Mouse (Mus musculus): ENCODE results near the gene Dnajc3.

The Dnajc3 gene

GRCm38 (mm10) chr14:118937533-118938492 lies at the start of gene Dnajc3:
Gene Dnajc3, plus strand, starts transcription at chr14:118937976.
- DNase-seq (ENCODE audit: low spot score in 2 of 2), result peak; percentile 98 to 100

DNA sequence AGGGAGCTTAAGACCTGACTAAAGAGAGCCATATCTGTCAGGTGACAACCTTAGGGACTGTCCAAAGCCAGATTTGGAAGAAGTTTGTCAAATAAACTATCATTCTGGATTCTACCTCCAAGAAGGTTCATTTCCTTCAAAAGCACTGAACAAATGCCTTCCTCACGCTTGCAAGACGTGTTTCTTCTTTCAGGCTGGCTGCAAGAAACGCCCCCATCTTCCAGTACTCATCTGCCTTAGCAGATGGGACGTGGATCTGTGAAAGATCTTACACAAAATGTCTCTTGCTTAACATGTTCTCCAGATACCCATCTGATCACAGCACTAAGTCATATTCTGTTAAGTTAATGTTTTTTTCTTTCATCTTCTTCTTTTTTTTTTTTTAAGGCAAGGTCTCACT lies 47.7 kb upstream of the Dnajc3 start:
- DNase-seq (ENCODE audit: low spot score in 2 of 2), result peak; percentile 61 to 78

- no peak for DNase-seq (ENCODE audit: low spot score in 2 of 2)
Measured at GRCm38 (mm10) chr14:118895228-118895627, 42.5 kb upstream of the Dnajc3 start.

- DNase-seq (ENCODE audit: low spot score in 2 of 2), result no peak
Measured at GRCm38 (mm10) chr14:118895655-118896054, 42.1 kb upstream of the Dnajc3 start.

GRCm38 (mm10) chr14:118899940-118900339 lies 37.8 kb upstream of the Dnajc3 start:
- DNase-seq (ENCODE audit: low spot score in 2 of 2), result no peak

- DNase-seq (ENCODE audit: low spot score in 2 of 2), result no peak
Measured at GRCm38 (mm10) chr14:118900911-118901310, 36.9 kb upstream of the Dnajc3 start.

- DNase-seq (ENCODE audit: low spot score in 2 of 2), result peak in 1 of 2 experiments; percentile 37
Measured at GRCm38 (mm10) chr14:118903397-118903796, 34.4 kb upstream of the Dnajc3 start.

DNA sequence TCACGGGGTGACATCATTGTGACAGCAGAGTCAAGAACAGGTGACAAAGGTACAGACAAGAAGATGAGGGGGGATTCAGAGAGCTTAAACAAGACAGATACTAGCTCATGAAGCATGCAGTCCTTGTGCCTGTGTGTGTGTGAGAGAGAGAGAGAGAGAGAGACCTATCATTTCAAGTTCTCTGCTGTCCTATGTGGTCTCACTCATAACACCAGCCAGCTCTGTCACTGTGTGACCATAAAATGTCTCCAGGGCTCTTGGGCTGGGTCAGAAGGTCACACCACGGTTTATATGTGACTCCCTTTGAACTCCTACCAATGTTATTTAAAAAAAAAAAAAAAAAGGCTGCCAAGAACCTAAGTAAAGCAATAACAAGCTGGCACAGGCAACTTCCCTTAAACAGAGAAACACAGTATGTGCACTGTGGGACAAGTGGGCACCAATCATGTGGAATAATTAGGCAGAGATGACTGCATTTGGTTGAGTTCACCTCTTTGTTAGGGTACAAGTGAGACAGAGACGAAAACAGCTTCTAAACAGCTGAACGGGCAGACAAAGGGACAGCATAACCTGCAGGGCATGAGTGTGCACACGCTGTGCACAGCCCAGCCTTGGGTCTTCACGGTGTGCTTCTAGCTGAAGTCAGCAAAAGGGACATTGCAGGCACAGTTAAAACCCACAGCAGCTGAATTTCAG lies 33.8 kb upstream of the Dnajc3 start:
- no peak for DNase-seq (ENCODE audit: low spot score in 2 of 2)

DNA sequence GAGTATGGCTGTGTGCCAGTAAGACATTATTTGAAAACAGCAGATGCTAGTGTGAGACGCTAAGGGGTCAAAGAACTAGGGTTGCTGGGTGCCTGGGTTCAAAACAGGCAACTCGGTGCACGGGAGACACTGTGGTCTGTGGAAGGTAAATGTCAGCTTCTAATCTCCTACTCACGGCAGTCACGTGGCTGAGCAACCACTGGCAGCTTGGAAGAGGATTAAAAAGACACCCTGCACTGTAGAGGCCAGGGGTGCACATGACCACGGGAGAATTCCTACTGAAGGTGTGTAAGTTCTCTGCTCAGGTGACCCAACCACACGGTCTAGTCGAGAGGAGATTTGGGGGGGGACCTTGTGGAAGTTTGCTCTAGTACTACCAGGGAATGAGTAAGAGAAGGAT lies 30.2 kb upstream of the Dnajc3 start:
- no peak for DNase-seq (ENCODE audit: low spot score in 2 of 2)

DNA sequence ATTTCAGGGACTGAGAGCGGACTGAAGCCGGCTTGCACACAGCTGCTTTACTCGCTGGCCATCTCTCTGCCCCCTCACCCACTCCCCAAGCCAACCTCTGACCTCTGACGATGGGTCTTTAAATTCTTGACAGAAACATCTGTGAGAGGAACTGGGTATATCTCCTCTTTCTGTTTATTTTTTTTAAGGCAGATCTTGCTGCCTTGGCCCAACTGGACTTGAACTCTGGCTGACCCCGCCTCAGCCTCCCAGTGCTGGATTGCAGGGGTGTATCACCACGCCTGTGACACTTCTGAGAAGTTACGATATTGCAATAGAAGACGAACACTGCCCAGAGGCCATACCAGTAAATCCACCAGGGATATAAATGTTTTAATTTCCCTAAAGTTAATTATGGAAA lies 27.9 kb upstream of the Dnajc3 start:
- DNase-seq (ENCODE audit: low spot score in 2 of 2), result no peak

DNA sequence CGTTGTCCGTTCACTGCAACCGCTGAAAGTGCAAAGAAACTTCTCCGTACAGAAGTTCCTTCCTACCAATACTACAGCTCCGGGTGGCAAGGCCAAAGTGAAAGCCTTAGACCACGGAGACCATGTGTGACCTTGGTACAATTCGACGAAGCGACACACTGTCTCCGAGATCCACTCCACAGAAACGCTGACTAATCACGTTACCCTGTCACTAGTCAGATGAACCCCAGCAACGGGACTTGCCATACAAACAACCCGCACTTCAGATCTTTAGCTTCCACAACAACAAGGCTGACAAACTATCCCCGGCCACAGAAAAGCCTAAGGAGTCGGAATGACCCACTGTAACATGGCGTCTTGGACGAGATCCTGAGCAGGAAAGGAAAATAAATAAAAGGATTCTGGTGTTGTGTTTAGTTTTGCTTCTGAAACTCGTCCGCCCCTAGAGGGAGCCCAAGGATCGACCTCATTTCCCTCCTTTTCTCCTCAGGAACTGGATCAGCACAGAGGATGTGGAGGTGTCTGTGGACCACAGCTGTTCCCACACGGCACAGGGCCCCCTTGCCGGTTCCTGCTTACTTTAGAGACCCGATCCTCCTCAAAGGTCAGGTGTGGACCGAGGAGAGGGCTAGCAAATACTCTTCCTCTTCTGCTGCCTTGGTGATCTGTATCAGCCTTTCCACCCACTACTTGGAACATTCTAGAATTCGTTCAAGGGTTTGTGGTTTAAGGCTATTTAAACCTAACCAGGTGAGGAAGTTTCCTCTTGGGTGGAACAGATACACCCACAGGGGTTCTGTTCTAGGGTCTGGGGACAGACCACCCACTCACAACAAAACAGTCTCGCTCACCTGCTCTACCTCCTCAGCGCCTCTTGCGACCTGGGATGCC lies 27.2 kb upstream of the Dnajc3 start:
- DNase-seq (ENCODE audit: low spot score in 2 of 2), result peak in 1 of 2 experiments; percentile 75

DNA sequence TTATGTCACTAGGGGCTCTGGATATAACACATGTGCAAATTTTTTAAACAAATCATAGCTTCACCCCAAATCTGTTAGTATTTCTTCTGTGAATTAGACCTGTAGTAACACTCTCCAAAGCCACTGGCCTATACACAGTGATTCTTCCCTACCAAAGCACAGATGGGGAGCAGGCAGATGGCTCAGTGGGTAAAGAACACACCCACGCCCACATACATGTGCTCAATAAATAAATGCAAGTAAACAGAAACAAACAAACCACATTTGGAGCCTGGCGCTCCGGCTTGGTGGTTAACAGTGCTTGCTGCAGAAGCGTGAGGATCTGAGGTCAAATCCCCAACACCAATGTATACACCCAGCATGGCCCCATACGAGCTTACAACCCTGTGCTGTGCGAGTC lies 26.3 kb upstream of the Dnajc3 start:
- DNase-seq (ENCODE audit: low spot score in 2 of 2), result no peak

DNA sequence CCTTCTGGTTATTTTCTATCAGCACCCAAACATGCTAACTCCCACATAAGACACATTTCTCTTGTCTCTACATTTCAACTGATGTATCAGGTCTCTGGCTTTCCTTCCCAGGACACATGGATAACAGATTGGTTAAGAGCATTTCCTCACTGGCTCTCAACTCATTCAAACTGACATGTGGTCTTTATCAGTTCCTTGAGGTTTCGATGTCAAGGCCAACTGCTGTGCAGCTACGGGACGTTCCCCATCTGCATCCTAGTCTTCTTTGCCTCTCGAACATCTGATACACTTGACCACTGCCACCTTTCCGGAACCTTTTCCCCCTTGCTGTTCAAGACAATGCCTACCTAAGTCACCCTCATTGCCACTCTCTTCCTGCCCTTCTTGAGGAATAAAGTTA lies 24.1 kb upstream of the Dnajc3 start:
- no peak for DNase-seq (ENCODE audit: low spot score in 2 of 2)

DNA sequence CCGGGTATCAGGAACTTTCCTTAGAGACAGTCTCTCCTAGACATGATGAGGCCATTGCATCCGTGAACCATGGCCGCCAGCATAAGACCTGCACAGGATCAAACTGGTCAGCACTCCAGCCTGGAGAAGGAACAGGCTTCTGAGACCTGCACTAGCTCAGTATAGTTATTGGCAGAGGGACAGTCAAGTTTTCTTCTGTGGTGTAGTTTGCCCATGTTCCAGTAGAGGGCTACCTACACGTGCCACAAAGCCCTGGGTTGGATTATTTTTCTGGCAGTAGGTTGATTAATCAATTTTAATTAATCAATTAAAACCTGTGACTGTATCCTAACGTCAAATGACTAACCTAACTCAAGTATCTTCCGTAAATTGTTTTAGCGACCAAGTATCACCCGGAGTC lies 18.8 kb upstream of the Dnajc3 start:
- no peak for DNase-seq (ENCODE audit: low spot score in 2 of 2)

- DNase-seq (ENCODE audit: low spot score in 2 of 2), result no peak
Measured at GRCm38 (mm10) chr14:118920654-118921053, 17.1 kb upstream of the Dnajc3 start.

DNA sequence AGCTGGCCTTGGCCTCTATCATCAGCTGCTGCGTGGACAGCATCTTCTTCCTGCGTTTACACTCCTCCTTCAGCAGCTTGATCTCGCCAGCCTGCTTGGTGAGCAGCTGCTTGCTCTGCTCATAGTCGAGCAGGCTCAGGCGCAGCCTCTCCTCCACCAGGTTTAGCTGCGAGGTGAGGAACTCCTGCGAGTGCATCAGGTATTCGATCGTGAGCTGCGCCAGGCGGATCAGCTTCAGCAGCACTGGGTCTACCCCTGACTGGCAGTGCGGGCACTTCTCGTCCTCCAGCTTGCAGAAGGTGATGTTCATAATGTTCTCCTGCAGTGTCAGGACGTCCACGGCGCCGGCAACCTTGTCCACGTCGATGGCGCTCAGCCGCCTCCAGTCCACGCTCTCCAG lies 15.5 kb upstream of the Dnajc3 start:
- no peak for DNase-seq (ENCODE audit: low spot score in 2 of 2)

DNA sequence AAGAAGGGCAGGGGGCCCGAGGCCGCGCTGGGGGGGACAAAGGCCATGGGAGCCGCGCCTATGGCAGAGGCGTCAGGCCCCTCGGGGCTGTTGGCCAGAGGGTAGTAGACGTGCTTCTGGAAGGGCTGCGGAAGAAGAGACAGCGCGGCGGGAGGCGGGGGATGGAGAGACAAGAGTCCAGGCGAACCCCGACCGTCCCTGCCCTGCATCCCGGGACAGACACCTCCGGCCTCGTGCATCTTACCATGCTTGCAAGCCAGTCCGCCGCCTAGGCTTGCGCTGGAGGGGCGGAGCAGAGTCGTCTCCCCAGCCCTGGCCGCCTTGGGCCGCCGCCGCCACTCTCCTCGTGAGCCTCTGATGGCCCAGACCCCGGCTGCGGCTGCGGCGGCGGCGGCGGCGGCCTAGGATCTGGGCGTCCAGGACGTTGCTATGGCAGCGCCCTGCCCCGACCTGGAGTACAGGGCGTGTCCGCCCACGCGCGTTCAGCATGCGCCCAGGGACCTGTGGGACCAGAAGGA lies 15.1 kb upstream of the Dnajc3 start:
- no peak for DNase-seq (ENCODE audit: low spot score in 2 of 2)

GRCm38 (mm10) chr14:118924673-118925615 lies 12.8 kb upstream of the Dnajc3 start, which contains the start of gene Dzip1:
Gene Dzip1, minus strand, starts transcription at chr14:118925460.
- peak; percentile 60 to 81 for DNase-seq (ENCODE audit: low spot score in 2 of 2)

GRCm38 (mm10) chr14:118928565-118928964 lies 9.2 kb upstream of the Dnajc3 start:
- no peak for DNase-seq (ENCODE audit: low spot score in 2 of 2)

DNA sequence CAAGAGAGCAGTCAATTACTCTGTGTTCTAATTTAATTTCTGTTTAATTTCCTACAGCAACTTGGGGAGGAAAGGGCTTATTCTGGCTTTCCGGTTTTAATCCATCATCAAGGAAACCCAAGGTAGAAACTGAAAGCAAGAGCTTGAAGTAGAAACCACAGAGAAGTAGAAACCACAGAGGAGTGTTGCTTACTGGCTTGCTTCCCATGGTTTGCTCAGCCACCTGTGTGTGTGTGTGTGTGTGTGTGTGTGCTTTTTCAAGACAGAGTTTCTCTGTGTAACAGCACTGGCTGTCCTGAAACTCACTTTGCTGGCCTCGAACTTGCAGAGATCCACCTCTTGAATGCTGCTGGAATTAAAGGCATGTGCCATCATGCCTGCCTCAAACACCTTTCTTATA lies 8.0 kb upstream of the Dnajc3 start:
- no peak for DNase-seq (ENCODE audit: low spot score in 2 of 2)
